Mouse (Mus musculus) retina, postnatal 7 days (tissue): ENCODE measurements at regions not wholly inside any gene's neighbourhood (a gene's known extent, or its start where the extent isn't known, plus 50 kb on each side); places are given as distances from the start of the nearest gene placed in this dataset.

ENCODE experiments used
- DNase-seq: peaks from one replicate; pipeline ENCODE4 v3.0.0-alpha.2; 2012; ENCODE audit warnings: low read depth, low spot score

GRCm38 (mm10) chr3:35102715-35103591, 452.7 kb downstream of the Sox2 start:
- peak; percentile 63 for DNase-seq

GRCm38 (mm10) chr3:35104884-35105283, 454.7 kb downstream of the Sox2 start:
- no peak for DNase-seq

GRCm38 (mm10) chr3:35106097-35106496, 455.9 kb downstream of the Sox2 start:
- DNase-seq = no peak

GRCm38 (mm10) chr3:35133477-35133876, 483.3 kb downstream of the Sox2 start:
- DNase-seq = no peak

GRCm38 (mm10) chr3:35141500-35142220, 491.5 kb downstream of the Sox2 start:
- DNase-seq = no peak

- DNase-seq = no peak
Measured at GRCm38 (mm10) chr3:35142683-35143082, 492.5 kb downstream of the Sox2 start.

GRCm38 (mm10) chr3:35145569-35145968, 495.4 kb downstream of the Sox2 start:
- DNase-seq = no peak

- DNase-seq = no peak
Measured at GRCm38 (mm10) chr3:35146681-35147080, 496.5 kb downstream of the Sox2 start.

GRCm38 (mm10) chr3:35149251-35149691, 499.1 kb downstream of the Sox2 start:
- DNase-seq = no peak

GRCm38 (mm10) chr3:35152191-35152590, 502.0 kb downstream of the Sox2 start:
- DNase-seq = no peak

GRCm38 (mm10) chr3:35154266-35154665, 504.1 kb downstream of the Sox2 start:
- DNase-seq = no peak

GRCm38 (mm10) chr3:35168676-35169075, 518.5 kb downstream of the Sox2 start:
- no peak for DNase-seq

GRCm38 (mm10) chr3:35178759-35179440, 528.7 kb downstream of the Sox2 start:
- peak; percentile 16 for DNase-seq

GRCm38 (mm10) chr3:35208526-35208925, 545.4 kb upstream of the Atp11b start:
- no peak for DNase-seq

GRCm38 (mm10) chr3:35219394-35219793, 534.5 kb upstream of the Atp11b start:
- DNase-seq = no peak

GRCm38 (mm10) chr3:35221183-35221582, 532.7 kb upstream of the Atp11b start:
- no peak for DNase-seq

GRCm38 (mm10) chr3:35222251-35222650, 531.7 kb upstream of the Atp11b start:
- no peak for DNase-seq

GRCm38 (mm10) chr3:35225051-35225701, 528.7 kb upstream of the Atp11b start:
- no peak for DNase-seq

GRCm38 (mm10) chr3:35225774-35226365, 528.0 kb upstream of the Atp11b start:
- DNase-seq = no peak

GRCm38 (mm10) chr3:35231158-35231928, 522.6 kb upstream of the Atp11b start:
- no peak for DNase-seq
